Mouse (Mus musculus): ENCODE data around the gene Cdh3.

The Cdh3 gene

GRCm38 (mm10) chr8:106510365-106510975 is at the start of gene Cdh3:
Gene Cdh3 (plus strand): TSS chr8:106510891.
- DNase-seq (ENCODE audit: low spot score) = peak; percentile 34

DNA sequence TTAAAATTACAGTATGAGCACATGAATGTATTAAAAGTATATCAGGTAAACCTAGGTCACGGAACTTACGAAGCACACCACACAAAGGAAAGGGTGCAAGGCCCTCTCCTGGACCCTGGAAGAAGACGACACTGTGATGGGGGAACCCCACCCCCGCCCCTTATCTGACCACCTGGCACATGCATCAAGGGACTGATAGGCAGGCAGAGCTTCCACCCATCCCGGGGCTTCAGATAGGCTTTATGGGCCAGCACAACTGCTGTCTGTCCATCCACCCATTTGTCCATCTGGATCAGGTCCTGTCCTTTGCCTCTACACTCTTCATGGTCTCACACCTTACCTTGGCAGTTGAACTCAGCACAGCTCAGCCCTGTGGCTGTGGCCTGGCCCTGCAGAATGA is 48.6 kb upstream of the Cdh3 start:
- DNase-seq (ENCODE audit: low spot score) = no peak

GRCm38 (mm10) chr8:106463795-106464194 is 46.9 kb upstream of the Cdh3 start:
- no peak for DNase-seq (ENCODE audit: low spot score)

GRCm38 (mm10) chr8:106469485-106469884 is 41.2 kb upstream of the Cdh3 start:
- no peak for DNase-seq (ENCODE audit: low spot score)

DNA sequence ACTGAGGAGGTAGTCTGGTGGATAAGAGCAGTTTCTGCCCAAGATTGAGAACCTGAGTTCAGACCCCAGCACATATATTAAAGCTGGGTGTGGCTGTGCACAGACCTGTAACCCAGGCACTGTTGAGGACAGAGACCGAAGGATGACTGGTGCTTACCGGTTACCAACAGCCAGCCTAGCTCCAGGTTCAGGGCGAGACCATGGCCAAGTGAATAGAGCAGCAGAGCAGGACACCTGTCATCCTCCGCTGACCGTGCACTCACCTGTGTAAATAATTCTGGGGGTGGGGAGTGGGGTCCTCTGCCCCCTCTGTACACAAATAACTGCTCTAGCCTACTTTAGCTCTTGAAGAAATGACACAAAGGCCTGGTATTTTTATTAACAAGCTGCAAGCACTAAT is 36.7 kb upstream of the Cdh3 start:
- DNase-seq (ENCODE audit: low spot score) = no peak

DNA sequence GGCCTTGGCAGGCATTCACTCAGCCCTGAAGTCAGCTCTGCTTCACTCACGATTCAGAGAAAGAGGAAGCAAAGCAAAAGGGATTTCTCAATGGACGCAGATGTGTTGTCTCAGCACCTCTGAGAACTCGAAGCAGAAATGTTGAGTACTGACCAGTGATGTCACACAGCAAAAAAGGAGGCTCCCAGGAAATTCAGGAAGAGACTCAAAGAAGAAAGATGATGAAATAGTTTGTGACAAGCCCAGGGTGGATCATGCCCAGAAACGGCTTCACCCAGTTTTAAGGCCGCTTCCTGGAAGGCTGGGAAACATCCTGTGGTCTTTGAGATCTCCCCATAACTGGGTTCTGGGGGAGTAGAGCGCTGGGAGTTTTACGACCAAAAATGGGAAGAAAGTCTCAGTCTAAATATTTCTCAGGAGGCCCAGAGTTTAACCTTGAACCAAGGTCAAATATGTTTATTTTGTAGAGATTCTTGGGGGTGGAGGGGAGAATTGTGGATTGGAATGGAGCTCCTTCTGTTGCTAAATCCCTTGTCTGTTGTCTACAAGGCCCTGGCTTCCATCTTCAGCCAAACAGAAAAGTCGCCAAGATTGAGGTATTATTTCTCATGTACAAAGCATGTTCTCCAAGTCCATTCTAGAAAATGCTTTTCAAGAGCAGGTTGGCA is 10.5 kb upstream of the Cdh3 start, which contains the start of gene 6030452D12Rik:
TSS of gene 6030452D12Rik (plus strand) at position 505 of the 668 bp plus-strand sequence.
- no peak for DNase-seq (ENCODE audit: low spot score)

DNA sequence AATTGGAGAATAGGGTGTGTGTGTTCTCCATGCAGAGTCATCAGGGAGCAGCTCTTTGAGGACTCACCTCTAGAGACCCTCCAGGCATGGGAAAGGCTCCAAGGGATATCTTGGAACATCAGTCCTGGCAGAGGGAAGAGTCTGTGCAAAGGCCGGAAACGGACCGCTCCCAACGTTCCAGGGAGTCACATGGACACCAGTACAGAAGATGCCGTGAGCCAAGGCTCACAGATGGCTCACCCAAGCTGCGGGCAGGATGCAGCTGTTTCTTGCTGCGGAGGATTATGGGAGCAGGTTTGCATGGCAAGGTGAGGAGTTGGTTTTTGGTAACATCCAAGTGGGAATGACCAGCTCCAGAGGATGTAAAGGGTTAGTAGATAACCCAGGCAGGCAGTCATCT is 6.5 kb upstream of the Cdh3 start:
- DNase-seq (ENCODE audit: low spot score) = no peak

- no peak for DNase-seq (ENCODE audit: low spot score)
These were observed 5.2 kb upstream of the Cdh3 start for GRCm38 (mm10) chr8:106505328-106505965.

DNA sequence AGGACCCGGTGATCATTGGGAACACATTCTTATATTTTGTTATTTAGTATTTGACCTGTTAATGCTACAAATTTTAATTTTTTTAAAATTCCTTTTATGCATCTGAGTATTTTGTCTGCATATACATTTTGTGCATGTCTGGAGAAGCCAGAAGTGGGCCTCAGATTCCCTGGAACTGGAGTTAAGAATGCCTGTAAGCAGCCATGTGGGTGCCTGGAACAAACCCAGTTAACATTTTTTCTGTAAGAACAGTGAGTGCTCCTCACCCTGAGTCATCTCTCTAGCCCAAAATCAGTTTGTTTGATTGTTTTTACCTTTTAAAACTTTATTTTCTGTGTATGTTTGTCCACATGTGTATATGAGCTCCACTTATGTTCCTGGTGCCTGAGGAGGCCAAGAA is 4.6 kb upstream of the Cdh3 start:
- DNase-seq (ENCODE audit: low spot score) = no peak

DNA sequence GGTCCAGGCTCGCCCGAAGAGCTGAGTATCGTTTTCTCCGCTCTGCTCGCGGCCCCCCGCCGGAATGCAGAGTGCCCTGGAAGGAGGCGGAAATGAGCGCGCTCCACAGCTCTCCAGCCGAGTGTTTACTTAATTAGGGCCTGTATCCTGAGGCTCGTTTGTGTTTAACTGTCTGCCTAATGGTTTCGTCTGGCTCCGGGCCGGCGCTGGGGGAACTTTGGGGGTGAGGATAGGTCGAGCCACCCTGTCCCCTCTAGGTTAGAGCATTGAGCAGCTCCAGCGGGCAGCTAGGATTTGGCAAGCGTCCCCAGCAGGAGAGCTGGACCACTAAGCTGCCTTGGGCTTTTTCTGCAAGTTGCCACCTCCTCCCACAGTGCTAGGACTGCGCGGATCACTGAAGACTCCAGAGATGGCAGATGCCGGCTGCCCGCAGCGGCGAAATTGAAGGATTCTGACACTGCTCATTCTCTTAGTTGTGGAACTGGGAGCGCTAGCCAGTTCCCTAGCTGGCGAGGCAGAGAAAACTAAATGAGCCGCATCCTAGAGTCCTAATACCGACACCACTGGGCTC is 2.8 kb upstream of the Cdh3 start:
- peak; percentile 73 for DNase-seq (ENCODE audit: low spot score)

GRCm38 (mm10) chr8:106508456-106508855 is 2.2 kb upstream of the Cdh3 start:
- peak; percentile 20 for DNase-seq (ENCODE audit: low spot score)

DNA sequence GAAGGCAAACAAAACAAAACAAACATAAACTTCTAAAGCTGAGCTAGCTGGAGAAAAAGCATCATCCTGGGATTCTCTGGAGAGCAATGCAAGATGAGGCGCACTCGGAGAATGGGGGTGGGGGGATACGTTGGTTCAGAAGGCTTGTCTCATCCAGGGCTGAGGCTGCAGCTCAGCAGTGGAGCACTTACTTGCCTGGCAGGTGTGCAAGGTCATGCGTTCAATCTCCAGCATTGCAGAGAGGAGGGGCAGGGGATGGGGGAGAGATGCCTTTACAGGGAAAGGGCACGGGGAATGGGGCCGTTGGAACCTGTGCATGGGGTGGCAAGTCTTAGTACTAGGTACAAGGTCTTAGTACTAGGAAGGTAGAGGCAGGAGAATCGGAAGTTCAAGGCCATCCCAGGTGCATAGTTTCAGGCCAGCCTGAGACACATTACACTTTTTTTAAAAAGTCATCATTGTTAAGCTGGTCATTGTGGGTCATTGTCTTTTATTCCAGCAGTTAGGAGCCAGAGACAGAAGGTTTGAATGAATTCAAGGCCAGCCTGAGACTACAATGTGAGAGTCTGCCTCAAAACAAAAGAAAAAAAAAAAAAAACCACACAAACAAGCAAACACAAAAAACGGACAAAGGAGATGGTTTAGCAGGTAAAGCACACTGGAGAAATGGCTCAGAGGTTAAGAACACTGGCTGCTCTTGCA is 1.5 kb upstream of the Cdh3 start:
- DNase-seq (ENCODE audit: low spot score) = no peak

DNA sequence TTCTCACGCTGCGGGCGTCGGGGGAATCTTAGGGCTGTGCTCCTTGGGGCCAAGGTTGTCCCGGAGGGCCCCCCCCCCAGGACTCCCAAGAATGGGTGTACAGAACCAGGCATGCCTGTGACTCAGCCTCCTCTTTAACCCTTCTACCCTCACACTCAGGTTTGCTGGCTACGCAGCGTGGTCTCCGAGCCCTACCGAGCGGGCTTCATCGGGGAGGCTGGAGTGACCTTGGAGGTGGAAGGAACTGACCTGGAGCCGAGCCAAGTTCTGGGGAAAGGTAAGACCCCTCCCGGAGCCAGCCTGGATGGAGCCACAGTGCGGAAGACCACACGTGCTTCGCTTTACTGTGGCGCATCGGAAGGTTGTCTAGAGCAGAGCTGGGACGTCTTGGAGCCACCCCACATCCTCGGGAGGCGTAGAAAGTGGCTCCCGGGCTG is 392 bp downstream of the Cdh3 start:
- DNase-seq (ENCODE audit: low spot score) = peak; percentile 12

DNA sequence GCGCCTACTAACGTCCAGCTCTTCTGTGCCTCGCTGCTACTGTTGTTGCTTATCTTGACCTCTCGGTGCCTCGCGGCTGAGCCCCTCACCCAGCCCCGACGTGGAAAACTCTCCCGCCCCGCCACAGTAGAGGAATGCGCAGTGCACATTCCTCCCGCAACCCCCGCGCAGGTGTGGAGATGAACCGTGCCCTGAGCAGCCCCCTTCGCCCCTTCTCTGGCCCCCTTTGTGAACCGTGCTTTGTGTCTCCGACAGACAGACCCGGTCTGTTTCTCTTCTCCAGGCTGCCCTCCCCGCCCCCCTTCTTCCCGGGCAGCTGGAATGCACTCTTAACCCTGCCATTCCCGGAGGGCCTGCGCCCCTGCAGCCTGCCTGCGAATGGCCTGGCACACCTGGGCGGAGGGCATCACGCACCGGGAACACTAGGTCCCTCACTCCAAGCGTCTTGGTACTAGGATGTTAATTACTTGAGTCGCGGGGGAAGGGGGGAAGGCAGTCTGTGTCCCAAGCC is 895 bp downstream of the Cdh3 start:
- peak; percentile 53 for DNase-seq (ENCODE audit: low spot score)

DNA sequence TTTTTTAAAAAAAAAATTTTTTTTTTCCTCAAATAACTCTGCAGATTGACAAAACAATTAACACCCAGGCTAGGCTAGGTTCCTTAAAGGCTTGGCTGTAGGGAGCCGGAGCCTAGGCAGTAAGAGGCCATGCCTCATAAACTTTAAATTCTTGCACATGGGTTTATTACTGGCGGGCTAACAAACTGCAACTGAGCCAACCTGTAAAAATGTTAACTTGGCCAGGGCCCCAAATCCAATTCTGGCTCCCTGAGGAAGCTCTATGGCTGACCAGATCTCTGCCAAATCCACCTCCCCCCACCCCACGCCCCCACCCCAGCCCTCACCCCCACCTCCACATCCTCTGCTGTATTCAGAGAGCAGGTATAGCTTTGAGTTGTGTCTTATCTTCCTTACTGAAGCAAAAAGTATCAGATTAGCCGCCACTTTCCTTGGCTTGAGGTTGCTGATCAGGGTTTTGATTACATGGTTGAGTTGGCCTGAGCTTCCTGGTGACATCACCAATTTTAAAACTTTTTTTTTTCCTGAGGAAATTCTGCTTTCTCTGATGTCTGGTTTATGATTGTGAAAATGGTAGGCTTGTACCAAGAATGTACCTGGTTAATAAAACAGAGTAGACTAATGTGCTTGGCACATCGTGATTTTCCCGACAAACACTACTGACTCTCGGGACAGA is 1.9 kb downstream of the Cdh3 start:
- no peak for DNase-seq (ENCODE audit: low spot score)

DNA sequence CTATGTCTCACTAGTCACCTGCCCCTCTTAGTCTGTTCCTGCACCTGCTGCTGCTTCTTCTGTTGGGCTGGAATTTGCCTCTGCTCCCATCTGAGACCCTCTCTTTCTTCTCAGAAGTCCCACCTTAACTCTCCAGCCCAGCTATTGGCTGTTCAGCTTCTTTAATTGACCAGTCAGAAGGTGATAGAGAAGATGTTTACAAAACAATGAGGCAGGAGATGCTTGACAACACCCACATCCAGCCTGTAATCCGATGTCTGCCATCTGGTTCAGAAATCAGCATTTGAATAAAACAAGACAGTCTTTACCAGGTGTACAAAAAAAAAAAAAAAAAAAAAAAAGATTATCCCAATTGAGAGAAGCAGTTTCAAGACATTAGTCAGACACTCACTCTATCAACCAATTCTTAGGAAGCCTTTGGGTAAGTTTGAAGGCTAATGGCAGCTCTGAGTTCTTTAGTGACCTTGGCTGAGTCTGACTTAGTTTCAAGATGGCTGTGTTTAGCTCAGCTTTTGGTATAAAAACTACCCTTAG is 5.3 kb downstream of the Cdh3 start:
- DNase-seq (ENCODE audit: low spot score) = no peak

- no peak for DNase-seq (ENCODE audit: low spot score)
These were observed 5.9 kb downstream of the Cdh3 start for GRCm38 (mm10) chr8:106516581-106516980.

DNA sequence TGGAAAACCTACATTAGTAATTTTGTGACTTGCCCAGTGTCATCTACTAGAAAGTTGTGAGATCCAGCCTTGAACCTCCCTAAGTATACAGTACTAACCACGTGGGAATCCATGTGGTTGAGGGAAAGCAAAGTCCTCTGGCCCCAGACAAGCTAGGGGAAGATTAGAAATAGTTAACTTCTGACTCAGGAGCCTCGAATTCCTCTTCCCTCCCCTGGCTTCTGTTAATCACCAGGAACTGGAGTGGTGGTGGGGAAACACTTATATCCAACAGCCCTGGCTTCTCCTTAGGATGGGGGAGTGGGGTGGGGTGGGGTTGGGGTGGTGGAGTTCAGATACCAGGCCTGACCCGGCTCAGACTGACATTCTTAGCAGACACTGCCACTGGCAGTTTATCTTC is 8.1 kb downstream of the Cdh3 start:
- DNase-seq (ENCODE audit: low spot score) = no peak

DNA sequence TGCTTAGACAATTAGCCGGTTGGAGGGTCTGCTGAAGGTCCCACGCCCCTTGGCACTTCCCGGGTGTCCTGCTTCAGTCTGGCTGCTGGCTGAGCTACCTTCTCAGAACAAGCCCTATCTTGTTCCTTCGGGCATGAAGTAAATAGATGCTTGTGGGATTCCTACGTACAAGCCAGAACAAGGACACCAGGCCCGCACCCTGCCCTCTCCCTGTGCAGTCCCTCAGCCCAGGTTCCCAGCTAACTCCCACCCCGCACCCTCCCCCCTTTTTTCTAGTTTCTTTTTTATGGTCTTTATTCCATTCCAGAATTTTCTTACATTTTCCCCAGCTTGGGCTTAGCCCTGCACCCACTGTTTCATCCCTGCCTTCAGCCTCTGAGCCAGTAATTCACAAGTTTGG is 9.9 kb downstream of the Cdh3 start:
- no peak for DNase-seq (ENCODE audit: low spot score)

- no peak for DNase-seq (ENCODE audit: low spot score)
These were observed 11.2 kb downstream of the Cdh3 start for GRCm38 (mm10) chr8:106521845-106522244.

DNA sequence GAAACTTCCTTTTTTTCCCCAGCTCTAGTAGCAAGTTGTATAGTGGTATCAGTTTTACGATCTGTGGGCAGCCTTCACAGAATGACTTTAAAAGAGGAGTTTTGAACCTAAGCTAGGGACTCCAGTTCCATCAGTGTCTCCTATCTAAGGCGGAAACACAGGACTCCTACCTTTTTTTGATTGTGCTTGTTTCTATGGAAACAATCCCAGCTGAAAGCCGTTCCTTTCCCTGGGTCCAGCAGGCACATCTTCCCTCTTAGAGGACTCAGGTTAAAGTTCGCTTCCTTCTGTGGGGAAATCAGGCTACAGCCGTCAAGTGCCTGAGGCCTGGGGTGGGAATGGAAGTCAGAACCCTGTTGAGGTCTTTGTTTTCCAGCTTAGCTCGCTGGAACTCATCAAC is 16.0 kb downstream of the Cdh3 start:
- DNase-seq (ENCODE audit: low spot score) = no peak

All from retina, embryonic 14.5 days (tissue).